Mouse (Mus musculus) embryonic facial prominence, embryonic 14.5 days (tissue): ENCODE measurements around the gene Ibsp. TPM values are rescaled to one million over a fixed set of nuclear protein-coding genes. Genes with fewer than 3 reads are reported as not detected.
A peak's percentile ranks its signal among the peaks of the same experiment; 100 is the strongest.

Source experiments
- ATAC-seq: fragments of 200-750 bp; cut with Nextera tagmentation; 2 replicates; pipeline ENCODE4 v1.8.0; 2017; ENCODE audit warnings: low read depth, moderate number of reproducible peaks, moderate TSS enrichment
- DNase-seq: peaks from one replicate; pipeline ENCODE4 v3.0.0-alpha.2; 2015; ENCODE audit warnings: low spot score
- H3K27ac ChIP-seq: fragments of 300-500 bp; sonication (generic); replicated peaks from 2 replicates; pipeline ENCODE4 v1.5.1; 2014; ENCODE audit warnings: low read depth, mild to moderate bottlenecking, low read length, moderate library complexity
- H3K27me3 ChIP-seq: fragments of 300-500 bp; sonication (generic); replicated peaks from 2 replicates; pipeline ENCODE4 v1.6.1; 2014; ENCODE audit warnings: low read length; ENCODE audit not compliant: control insufficient read depth, insufficient read depth
- H3K36me3 ChIP-seq: fragments of 300-500 bp; sonication (generic); 2 replicates; pipeline ENCODE4 v1.6.1; 2014; ENCODE audit warnings: low read length, mixed read lengths; ENCODE audit not compliant: control insufficient read depth, insufficient read depth
- H3K4me1 ChIP-seq: fragments of 300-500 bp; sonication (generic); 2 replicates; pipeline ENCODE4 v1.6.1; 2014; ENCODE audit warnings: antibody characterized with exemption, low read length; ENCODE audit not compliant: control insufficient read depth, insufficient read depth
- H3K4me2 ChIP-seq: fragments of 300-500 bp; sonication (generic); 2 replicates; pipeline ENCODE4 v1.6.1; 2014; ENCODE audit warnings: low read depth, mild to moderate bottlenecking, low read length, moderate library complexity, mixed read lengths
- H3K4me3 ChIP-seq: fragments of 300-500 bp; sonication (generic); 2 replicates; pipeline ENCODE4 v1.5.1; 2014; ENCODE audit warnings: low read depth, mild to moderate bottlenecking, low read length
- H3K9ac ChIP-seq: fragments of 300-500 bp; sonication (generic); 2 replicates; pipeline ENCODE4 v1.6.1; 2014; ENCODE audit warnings: low read depth, mild to moderate bottlenecking, low read length, moderate library complexity, mixed read lengths
- H3K9me3 ChIP-seq: fragments of 300-500 bp; sonication (generic); 2 replicates; pipeline ENCODE4 v1.6.1; 2016; ENCODE audit warnings: low read length; ENCODE audit not compliant: control insufficient read depth
- WGBS: fragments of 180-500 bp; shearing (Covaris S2); extraction: QIAGEN DNeasy Blood & Tissue Kit; methylation state at CpG from one replicate; pipeline ENCODE4 v1.1.7; 2014; 5-methylcytosine and 5-hydroxymethylcytosine counted together
- polyA plus RNA-seq: library from polyadenylated mRNA; unstranded; fragments of >200 nt; fragmentation: Nextera tagmentation; extraction: Ambion mirVana; gene quantifications from 2 replicates; pipeline ENCODE4 v1.2.1, GENCODE M21; 2014

Ibsp gene
- polyA plus RNA-seq, 1 experiment from 2014 or later, result 1,076 TPM

- Histone ChIP-seq H3K9ac (no peak overlapping the region), H3K4me1 (no peaks in the 10 kb centered on the region), H3K36me3 (no peaks in the 10 kb centered on the region), H3K4me3 (no peak overlapping the region), H3K27me3 (no peaks in the 10 kb centered on the region), H3K27ac (no peak overlapping the region), H3K4me2 (no peak overlapping the region), H3K9me3 (no peaks in the 10 kb centered on the region)
- DNase-seq (no peak), ATAC-seq (no peak)
- WGBS, result 73% methylated on average over 8 of the region's 8 CpGs
Observed at GRCm38 (mm10) chr5:104327389-104327788, 28.4 kb downstream of the Ibsp start.

DNA sequence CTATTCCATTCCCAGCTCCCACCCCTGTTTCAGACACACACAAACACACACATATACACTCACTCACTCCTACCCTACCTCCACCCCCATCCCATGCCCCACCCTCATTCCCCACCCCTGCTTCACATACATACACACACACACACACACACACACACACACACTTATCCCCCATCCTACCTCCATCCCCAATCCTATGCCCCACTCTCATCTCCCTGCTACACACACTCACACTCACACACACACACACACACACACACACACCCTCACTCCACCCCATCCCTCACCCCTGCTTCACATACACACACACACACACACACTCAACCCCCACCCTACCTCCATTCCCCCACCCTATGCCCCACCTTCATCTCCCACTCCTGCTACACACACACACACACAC is 28.9 kb downstream of the Ibsp start:
- Histone ChIP-seq H3K4me3 (no peak overlapping the region), H3K9ac (no peak overlapping the region), H3K4me1 (no peaks in the 10 kb centered on the region), H3K36me3 (no peaks in the 10 kb centered on the region), H3K4me2 (no peak overlapping the region), H3K27me3 (no peaks in the 10 kb centered on the region), H3K9me3 (no peaks in the 10 kb centered on the region), H3K27ac (no peak overlapping the region)
- no peak for ATAC-seq
- no peak for DNase-seq

DNA sequence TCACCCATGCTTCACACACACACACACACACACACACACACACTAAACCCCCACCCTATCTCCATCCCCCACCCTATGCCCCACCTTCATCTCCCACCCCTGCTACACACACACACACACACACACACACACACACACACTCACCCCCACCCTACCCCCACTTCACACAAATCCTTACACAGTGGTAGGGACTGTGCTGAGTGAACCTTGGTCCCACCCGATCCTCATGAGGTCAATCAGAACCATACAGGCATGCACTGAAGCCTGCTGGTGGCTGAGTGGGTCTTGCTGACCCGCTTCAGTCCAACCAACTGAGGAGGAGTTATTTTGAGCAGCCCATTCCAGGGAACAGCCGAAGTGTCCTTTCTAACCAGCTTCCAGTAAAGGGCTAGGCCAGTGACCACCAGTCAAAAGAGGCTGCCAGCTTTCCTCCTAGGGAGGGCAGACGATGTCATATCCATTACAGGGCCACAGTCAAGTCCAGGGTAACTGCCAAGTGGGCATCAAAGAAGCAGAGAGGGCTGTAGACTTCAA is 29.4 kb downstream of the Ibsp start:
- H3K4me1 ChIP-seq, result no peaks in the 10 kb centered on the region
- no peak overlapping the region for H3K27ac ChIP-seq
- H3K36me3 ChIP-seq, result no peaks in the 10 kb centered on the region
- H3K4me3 ChIP-seq, result no peak overlapping the region
- H3K4me2 ChIP-seq, result no peak overlapping the region
- H3K9ac ChIP-seq, result no peak overlapping the region
- DNase-seq (no peak), ATAC-seq (no peak)
- H3K9me3 ChIP-seq, result no peaks in the 10 kb centered on the region
- 68% methylated on average over 4 of the region's 4 CpGs for WGBS
- no peaks in the 10 kb centered on the region for H3K27me3 ChIP-seq

- H3K9me3 ChIP-seq, result no peaks in the 10 kb centered on the region
- H3K4me3 ChIP-seq, result no peak overlapping the region
- 75% methylated on average over 5 of the region's 5 CpGs for WGBS
- no peak for ATAC-seq
- no peaks in the 10 kb centered on the region for H3K4me1 ChIP-seq
- no peaks in the 10 kb centered on the region for H3K36me3 ChIP-seq
- no peak overlapping the region for H3K9ac ChIP-seq
- no peak overlapping the region for H3K4me2 ChIP-seq
- DNase-seq, result no peak
- H3K27ac ChIP-seq, result no peak overlapping the region
- no peaks in the 10 kb centered on the region for H3K27me3 ChIP-seq
Observed at GRCm38 (mm10) chr5:104329381-104329780, 30.4 kb downstream of the Ibsp start.

DNA sequence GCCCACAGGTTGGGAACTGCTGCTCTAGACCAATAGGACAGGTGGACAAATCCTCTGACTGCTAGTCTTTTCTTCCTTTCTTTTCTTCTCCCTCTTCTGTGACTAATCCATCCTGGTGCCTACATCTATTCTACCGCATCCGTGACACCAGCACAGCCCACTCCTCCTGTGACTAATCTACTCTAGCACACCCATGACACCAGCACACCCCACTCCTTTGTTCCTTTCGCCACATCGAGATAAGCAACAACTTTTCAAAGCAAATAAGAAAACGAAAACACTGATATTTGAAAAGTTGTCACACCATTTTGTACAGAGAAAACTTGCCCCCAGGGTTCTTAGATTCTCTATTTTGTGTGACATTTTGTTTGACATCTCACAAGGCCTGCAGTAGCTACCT is 31.1 kb downstream of the Ibsp start:
- ATAC-seq (no peak), DNase-seq (no peak)
- 70% methylated on average over 5 of the region's 5 CpGs for WGBS
- Histone ChIP-seq H3K36me3 (no peaks in the 10 kb centered on the region), H3K9ac (no peak overlapping the region), H3K9me3 (no peaks in the 10 kb centered on the region), H3K27me3 (no peaks in the 10 kb centered on the region), H3K27ac (no peak overlapping the region), H3K4me2 (no peak overlapping the region), H3K4me3 (no peak overlapping the region), H3K4me1 (no peaks in the 10 kb centered on the region)

DNA sequence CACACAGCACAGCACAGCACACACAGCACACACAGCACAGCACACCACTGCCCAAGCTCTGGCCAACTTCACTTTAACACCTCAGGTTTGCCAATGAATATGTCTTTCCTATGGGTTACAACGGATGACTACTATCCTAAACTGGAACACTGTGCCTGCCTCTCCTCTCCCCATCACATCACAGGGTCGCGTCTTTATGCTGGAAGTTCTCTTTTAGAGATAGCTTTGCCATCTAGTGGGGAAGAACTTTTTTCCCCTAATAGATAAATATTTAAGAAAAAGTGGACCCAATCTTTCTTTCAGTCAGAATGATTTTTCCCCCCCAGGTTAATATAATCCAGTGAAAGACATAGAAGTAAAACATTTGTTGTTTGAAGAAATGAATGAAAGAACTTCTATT is 33.3 kb downstream of the Ibsp start:
- DNase-seq (no peak), ATAC-seq (no peak)
- Histone ChIP-seq H3K4me3 (no peak overlapping the region), H3K4me1 (no peaks in the 10 kb centered on the region), H3K36me3 (no peaks in the 10 kb centered on the region), H3K4me2 (no peak overlapping the region), H3K27ac (no peak overlapping the region), H3K27me3 (no peaks in the 10 kb centered on the region), H3K9me3 (no peaks in the 10 kb centered on the region), H3K9ac (no peak overlapping the region)
- 64% methylated on average over 3 of the region's 3 CpGs for WGBS

GRCm38 (mm10) chr5:104333231-104333640 is 34.3 kb downstream of the Ibsp start:
- ATAC-seq (peak; percentile 63), DNase-seq (peak; percentile 74)
- WGBS, result 32% methylated on average over 7 of the region's 7 CpGs
- Histone ChIP-seq H3K4me2 (no peak overlapping the region), H3K9me3 (no peaks in the 10 kb centered on the region), H3K9ac (no peak overlapping the region), H3K36me3 (no peaks in the 10 kb centered on the region), H3K4me3 (no peak overlapping the region), H3K27me3 (no peaks in the 10 kb centered on the region), H3K27ac (no peak overlapping the region), H3K4me1 (no peaks in the 10 kb centered on the region)

- 75% methylated on average over 6 of the region's 6 CpGs for WGBS
- ATAC-seq (no peak), DNase-seq (no peak)
Observed at GRCm38 (mm10) chr5:104333643-104334042, 34.7 kb downstream of the Ibsp start.

GRCm38 (mm10) chr5:104334516-104334915 is 35.5 kb downstream of the Ibsp start:
- H3K4me3 ChIP-seq, result no peak overlapping the region
- no peak overlapping the region for H3K27ac ChIP-seq
- no peaks in the 10 kb centered on the region for H3K36me3 ChIP-seq
- H3K4me2 ChIP-seq, result no peak overlapping the region
- no peak for DNase-seq
- H3K9ac ChIP-seq, result no peak overlapping the region
- no peaks in the 10 kb centered on the region for H3K27me3 ChIP-seq
- H3K9me3 ChIP-seq, result no peaks in the 10 kb centered on the region
- no peak for ATAC-seq
- 84% methylated on average over 14 of the region's 14 CpGs for WGBS
- no peaks in the 10 kb centered on the region for H3K4me1 ChIP-seq

More at GRCm38 (mm10) chr5:104333643-104334042, 34.7 kb downstream of the Ibsp start:
- Histone ChIP-seq H3K27me3 (no peaks in the 10 kb centered on the region), H3K9me3 (no peaks in the 10 kb centered on the region), H3K4me3 (no peak overlapping the region), H3K4me2 (no peak overlapping the region), H3K27ac (no peak overlapping the region), H3K4me1 (no peaks in the 10 kb centered on the region), H3K36me3 (no peaks in the 10 kb centered on the region), H3K9ac (no peak overlapping the region)
